Mouse (Mus musculus): ENCODE measurements around the gene I830077J02Rik.

- TF ChIP-seq POLR2A (IDR thresholded peaks at IDR 0.05; ENCODE audit: borderline replicate concordance, control insufficient read depth, low read depth, low read length) = no peak
- TF ChIP-seq CTCF (IDR thresholded peaks at IDR 0.05; ENCODE audit: control insufficient read depth, insufficient read depth, low read length) = no peak
Measured at GRCm38 (mm10) chr3:105878751-105879150, 53.7 kb downstream of the I830077J02Rik start.
